Comparison of ENCODE assay signal across 19 mouse cellular contexts in genomic region chr4:72766896-72767295, GRCm38 (mm10).
A peak's percentile ranks its signal among the peaks of the same experiment; 100 is the strongest.
DNase-seq lines count a peak whose midpoint lies in the region; ATAC-seq and TF ChIP-seq lines count a peak whose summit lies in the region.
"Had no signal": no experiment of that assay in that cellular context is flagged by ENCODE, and none has a peak within 500 bp of the region (broad histone marks: within the 10 kb centered on the region; RNA-seq: fewer than 3 reads in every experiment).

No protein-coding gene starts in this region.

- 76% methylated on average over 5 of the region's 5 CpGs for WGBS in hindbrain, embryonic 12.5 days
- WGBS in hindbrain, embryonic 10.5 days, result 81% methylated on average over 5 of the region's 5 CpGs
- WGBS in neural tube, embryonic 14.5 days, result 75% methylated on average over 5 of the region's 5 CpGs
- 45% methylated on average over 5 of the region's 5 CpGs for WGBS in forebrain, postnatal 0 days

- 0 out of 2 replicates have a peak, but pooled peaks cover 3% of the 10 kb centered on the region for H3K4me1 ChIP-seq in hindbrain, embryonic 12.5 days
- no peaks in the 10 kb centered on the region for H3K4me1 ChIP-seq in hindbrain, embryonic 10.5 days (replicated peaks)
- no peaks in the 10 kb centered on the region for H3K4me1 ChIP-seq in neural tube, embryonic 14.5 days (ENCODE audit: control insufficient read depth, insufficient read depth, low read length)
- H3K4me1 ChIP-seq in forebrain, postnatal 0 days (ENCODE audit: insufficient read depth), result no peaks in the 10 kb centered on the region
- H3K4me1 ChIP-seq: embryonic facial prominence, embryonic 12.5 days; heart, embryonic 10.5 days; limb, embryonic 10.5 days had no signal

- no peaks in the 10 kb centered on the region for H3K9me3 ChIP-seq in hindbrain, embryonic 12.5 days (replicated peaks)
- no peaks in the 10 kb centered on the region for H3K9me3 ChIP-seq in hindbrain, embryonic 10.5 days
- no peaks in the 10 kb centered on the region for H3K9me3 ChIP-seq in neural tube, embryonic 14.5 days (ENCODE audit: control insufficient read depth, low read length)
- no peaks in the 10 kb centered on the region for H3K9me3 ChIP-seq in forebrain, postnatal 0 days (ENCODE audit: low read length)
- H3K9me3 ChIP-seq: embryonic facial prominence, embryonic 12.5 days; heart, embryonic 10.5 days; limb, embryonic 10.5 days had no signal

- no peak overlapping the region for H3K4me2 ChIP-seq in hindbrain, embryonic 12.5 days (replicated peaks)
- no peak overlapping the region for H3K4me2 ChIP-seq in neural tube, embryonic 14.5 days (ENCODE audit: low read depth, low read length)
- no peak overlapping the region for H3K4me2 ChIP-seq in forebrain, postnatal 0 days (ENCODE audit: low read depth)
- H3K4me2 ChIP-seq: embryonic facial prominence, embryonic 12.5 days had no signal

- H3K36me3 ChIP-seq in hindbrain, embryonic 12.5 days, result no peaks in the 10 kb centered on the region
- H3K36me3 ChIP-seq in hindbrain, embryonic 10.5 days, result no peaks in the 10 kb centered on the region
- H3K36me3 ChIP-seq in neural tube, embryonic 14.5 days (ENCODE audit: control insufficient read depth, insufficient read depth, low read length), result no peaks in the 10 kb centered on the region
- H3K36me3 ChIP-seq in forebrain, postnatal 0 days (ENCODE audit: insufficient read depth), result no peaks in the 10 kb centered on the region
- H3K36me3 ChIP-seq: embryonic facial prominence, embryonic 12.5 days; heart, embryonic 10.5 days; limb, embryonic 10.5 days had no signal

- H3K27me3 ChIP-seq in hindbrain, embryonic 12.5 days, result no peaks in the 10 kb centered on the region
- H3K27me3 ChIP-seq in hindbrain, embryonic 10.5 days (ENCODE audit: insufficient read depth, poor library complexity, severe bottlenecking), result no peaks in the 10 kb centered on the region
- H3K27me3 ChIP-seq in neural tube, embryonic 14.5 days (ENCODE audit: control insufficient read depth, insufficient read depth, low read length), result no peaks in the 10 kb centered on the region
- no peaks in the 10 kb centered on the region for H3K27me3 ChIP-seq in forebrain, postnatal 0 days (ENCODE audit: insufficient read depth, low read length)
- H3K27me3 ChIP-seq: embryonic facial prominence, embryonic 12.5 days had no signal

- no peak overlapping the region for H3K9ac ChIP-seq in hindbrain, embryonic 12.5 days
- no peak overlapping the region for H3K9ac ChIP-seq in neural tube, embryonic 14.5 days (replicated peaks; ENCODE audit: low read depth, low read length)
- H3K9ac ChIP-seq in forebrain, postnatal 0 days, result no peak overlapping the region
- H3K9ac ChIP-seq: embryonic facial prominence, embryonic 12.5 days had no signal

- H3K27ac ChIP-seq in hindbrain, embryonic 12.5 days, result no peak overlapping the region
- no peak overlapping the region for H3K27ac ChIP-seq in hindbrain, embryonic 10.5 days
- H3K27ac ChIP-seq in neural tube, embryonic 14.5 days (ENCODE audit: low read depth, low read length), result no peak overlapping the region
- no peak overlapping the region for H3K27ac ChIP-seq in forebrain, postnatal 0 days (ENCODE audit: low read depth, low read length)
- H3K27ac ChIP-seq: embryonic facial prominence, embryonic 12.5 days; heart, embryonic 10.5 days; kidney, postnatal 0 days; limb, embryonic 10.5 days; macrophage had no signal

- no peak overlapping the region for H3K4me3 ChIP-seq in hindbrain, embryonic 12.5 days
- H3K4me3 ChIP-seq in hindbrain, embryonic 10.5 days, result no peak overlapping the region
- H3K4me3 ChIP-seq in neural tube, embryonic 14.5 days (ENCODE audit: low read depth, low read length), result no peak overlapping the region
- no peak overlapping the region for H3K4me3 ChIP-seq in forebrain, postnatal 0 days (ENCODE audit: low read depth, low read length)
- H3K4me3 ChIP-seq: embryonic facial prominence, embryonic 12.5 days; erythroblast, embryonic 14.5 days; heart, embryonic 10.5 days; limb, embryonic 10.5 days had no signal

- TF ChIP-seq CTCF in forebrain, postnatal 0 days (IDR thresholded peaks at IDR 0.05; ENCODE audit: low read depth), result no peak

- no peak for DNase-seq in hindbrain, embryonic 10.5 days (ENCODE audit: low spot score)
- no peak for DNase-seq in neural tube, embryonic 10.5 days (ENCODE audit: extremely low spot score, low spot score)
- peak; percentile 49 for DNase-seq in forebrain, postnatal 0 days
- DNase-seq in retina, postnatal 1 day, result peak; percentile 28
- no peak for DNase-seq in cerebellum, adult 11 months
- DNase-seq in urinary bladder, postnatal 4 days (ENCODE audit: low spot score in 2 of 2), result no peak
- DNase-seq: adrenal gland, adult 2 months; B cell, adult 2 months; cerebellum, adult 2 months; liver had no signal

- peak; percentile 17; the same call in 1 of the 2 replicates for ATAC-seq in hindbrain, embryonic 12.5 days (ENCODE audit: low FRiP score)
- peak; percentile 49; the same call in 1 of the 2 replicates for ATAC-seq in neural tube, embryonic 14.5 days (ENCODE audit: low read depth)
- ATAC-seq in forebrain, postnatal 0 days, result peak; percentile 91
- ATAC-seq: lung, postnatal 0 days had no signal

Comparison
In these comparisons a context has a peak if more than half of its experiments do, and no peak if none do; other contexts are left out.
1. ATAC-seq: peak in every context shown above with its lines; median percentile 91 in forebrain, postnatal 0 days; 49 in neural tube, embryonic 14.5 days; 17 in hindbrain, embryonic 12.5 days.
2. DNase-seq: peak in forebrain, postnatal 0 days (single experiment) and retina, postnatal 1 day (single experiment); none in hindbrain, embryonic 10.5 days (single experiment), neural tube, embryonic 10.5 days (single experiment), cerebellum, adult 11 months (single experiment) and urinary bladder, postnatal 4 days (0 of 2).